Mouse (Mus musculus) C2C12 (cell line): ENCODE data around the gene B3gnt7. TPM values are rescaled to one million over a fixed set of nuclear protein-coding genes. Genes with fewer than 3 reads are reported as not detected.

Experiments used
- H3K27me3 ChIP-seq: one replicate; pipeline ENCODE4 v1.6.1; 2011; ENCODE audit not compliant: control insufficient read depth, insufficient read depth, insufficient read length
- H3K36me3 ChIP-seq: one replicate; pipeline ENCODE4 v1.6.1; 2011; ENCODE audit not compliant: control insufficient read depth, insufficient read depth
- H3K4me3 ChIP-seq: one replicate; pipeline ENCODE4 v1.5.1; 2011; ENCODE audit warnings: mild to moderate bottlenecking, control low read depth; ENCODE audit not compliant: poor library complexity, insufficient read depth, severe bottlenecking
- H3K79me2 ChIP-seq: one replicate; pipeline ENCODE4 v1.6.1; 2011; ENCODE audit not compliant: control insufficient read depth, insufficient read depth
- H3K79me3 ChIP-seq: one replicate; pipeline ENCODE4 v1.6.1; 2011; ENCODE audit warnings: low read depth, control low read depth
- H3ac ChIP-seq: one replicate; pipeline ENCODE3; 2011; ENCODE audit warnings: low read depth; ENCODE audit not compliant: control insufficient read depth, insufficient read length
- CEBPB ChIP-seq: IDR thresholded peaks from one replicate; pipeline ENCODE4 v1.6.1; 2011; ENCODE audit warnings: low read depth, mild to moderate bottlenecking, control low read depth, moderate library complexity
- CTCF ChIP-seq: IDR thresholded peaks from one replicate; pipeline ENCODE4 v1.5.1; 2011; ENCODE audit not compliant: control insufficient read depth, insufficient read depth, insufficient read length
- FOSL1 ChIP-seq: IDR thresholded peaks from one replicate; pipeline ENCODE4 v1.8.0; 2011; ENCODE audit warnings: mild to moderate bottlenecking, low read length; ENCODE audit not compliant: poor library complexity, insufficient read depth, severe bottlenecking
- MAX ChIP-seq: IDR thresholded peaks from one replicate; pipeline ENCODE4 v1.6.1; 2011; ENCODE audit warnings: mild to moderate bottlenecking, control low read depth
- MYOD1 ChIP-seq: IDR thresholded peaks from one replicate; pipeline ENCODE4 v1.6.1; 2011; ENCODE audit warnings: low read depth; ENCODE audit not compliant: control insufficient read depth, insufficient read length
- MYOG ChIP-seq: IDR thresholded peaks from one replicate; pipeline ENCODE4 v1.6.1; 2011; ENCODE audit not compliant: control insufficient read depth, insufficient read length; ENCODE audit errors: extremely low read depth
- USF1 ChIP-seq: IDR thresholded peaks from one replicate; pipeline ENCODE4 v1.6.1; 2011; ENCODE audit warnings: low read depth, mild to moderate bottlenecking, control low read depth, moderate library complexity
- polyA plus RNA-seq: library from polyadenylated mRNA; unstranded; fragments of >200 nt; fragmentation: generic; extraction: Trizol; gene quantifications from one replicate; pipeline ENCODE4 v1.2.1, GENCODE M21; 2012; ENCODE audit warnings: missing spikeins

B3gnt7 gene
- polyA plus RNA-seq, 1 experiment: not detected

DNA sequence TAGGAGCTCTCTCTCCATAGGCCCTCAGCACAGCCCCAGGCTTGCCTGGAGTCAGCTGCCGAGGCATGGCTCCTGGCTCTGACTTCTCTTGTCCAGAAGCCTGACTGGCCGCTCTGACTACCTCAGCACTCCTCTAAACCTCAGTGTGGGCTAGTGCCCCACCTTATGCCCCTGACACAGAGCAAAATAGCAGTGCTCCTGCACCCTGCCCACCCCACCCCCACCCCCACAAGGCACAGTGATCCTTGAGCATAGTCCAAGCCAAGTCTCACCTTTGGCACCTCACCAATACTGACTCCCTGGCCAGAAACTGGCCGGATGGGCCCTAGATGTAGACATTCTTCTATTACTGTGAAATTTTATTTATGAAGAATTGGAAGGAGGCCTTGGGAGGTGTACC is 4.1 kb downstream of the B3gnt7 start:
- Histone ChIP-seq H3K36me3 (no peaks in the 10 kb centered on the region), H3K4me3 (no peak overlapping the region), H3K79me3 (no peaks in the 10 kb centered on the region), H3ac (no peak overlapping the region), H3K79me2 (no peaks in the 10 kb centered on the region), H3K27me3 (peaks cover 9% of the 10 kb centered on the region)
- no peak for TF ChIP-seq USF1
- TF ChIP-seq MYOD1: no peak
- no peak for TF ChIP-seq MAX
- TF ChIP-seq FOSL1: no peak
- no peak for TF ChIP-seq MYOG
- TF ChIP-seq CTCF: no peak
- TF ChIP-seq CEBPB: no peak

GRCm38 (mm10) chr1:86307177-86307762 is 4.6 kb downstream of the B3gnt7 start:
- Histone ChIP-seq H3K4me3 (no peak overlapping the region), H3K36me3 (no peaks in the 10 kb centered on the region)

GRCm38 (mm10) chr1:86307871-86308641 is 5.4 kb downstream of the B3gnt7 start:
- Histone ChIP-seq H3K79me3 (no peaks in the 10 kb centered on the region), H3K79me2 (no peaks in the 10 kb centered on the region), H3K36me3 (no peaks in the 10 kb centered on the region), H3ac (no peak overlapping the region), H3K4me3 (no peak overlapping the region), H3K27me3 (peaks cover 9% of the 10 kb centered on the region)
- TF ChIP-seq MYOG (no peak), FOSL1 (no peak), MAX (no peak), USF1 (no peak), MYOD1 (no peak)

More at GRCm38 (mm10) chr1:86307177-86307762, 4.6 kb downstream of the B3gnt7 start:
- Histone ChIP-seq H3ac (no peak overlapping the region), H3K79me2 (no peaks in the 10 kb centered on the region), H3K27me3 (peaks cover 9% of the 10 kb centered on the region), H3K79me3 (no peaks in the 10 kb centered on the region)
- TF ChIP-seq MYOD1 (no peak), CTCF (no peak), FOSL1 (no peak), MYOG (no peak), USF1 (no peak), CEBPB (no peak), MAX (no peak)

DNA sequence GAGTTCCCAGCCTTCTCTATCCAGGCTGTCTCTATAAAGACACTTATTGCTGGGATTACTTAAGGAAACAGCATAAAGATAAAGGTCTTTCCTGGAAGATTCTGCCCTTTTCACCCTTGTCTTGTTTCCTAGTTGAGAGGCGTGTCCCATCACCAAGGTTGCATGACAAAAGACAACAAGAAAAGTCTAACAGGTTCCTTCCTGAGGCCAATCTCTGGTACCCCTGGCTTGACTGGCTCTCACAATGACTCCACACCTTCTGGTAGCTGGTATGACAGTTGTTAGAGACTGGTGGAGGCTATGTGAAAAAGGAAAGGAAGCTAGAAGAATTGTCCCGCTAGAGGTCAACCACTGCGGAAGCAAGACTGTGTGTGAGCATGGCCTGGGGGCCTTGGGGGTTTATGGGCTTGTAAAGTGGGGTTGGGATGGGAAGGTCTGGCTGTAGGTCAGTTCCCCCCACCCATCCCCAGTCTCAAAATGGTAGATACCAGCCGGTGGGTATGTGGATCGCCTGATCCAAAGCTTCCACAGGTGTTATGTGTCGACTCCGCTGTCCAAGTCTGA is 6.7 kb downstream of the B3gnt7 start:
- Histone ChIP-seq H3K4me3 (no peak overlapping the region), H3K36me3 (no peaks in the 10 kb centered on the region), H3K79me2 (no peaks in the 10 kb centered on the region), H3K79me3 (no peaks in the 10 kb centered on the region), H3ac (no peak overlapping the region), H3K27me3 (peaks cover 9% of the 10 kb centered on the region)
- TF ChIP-seq MYOG (no peak), MAX (no peak), USF1 (no peak), CEBPB (no peak), CTCF (no peak), MYOD1 (no peak), FOSL1 (no peak)

- TF ChIP-seq CTCF (no peak), MAX (no peak), FOSL1 (no peak), MYOD1 (no peak), USF1 (no peak), MYOG (no peak), CEBPB (no peak)
- Histone ChIP-seq H3ac (no peak overlapping the region), H3K27me3 (peaks cover 9% of the 10 kb centered on the region), H3K36me3 (no peaks in the 10 kb centered on the region), H3K79me3 (no peaks in the 10 kb centered on the region), H3K4me3 (no peak overlapping the region), H3K79me2 (no peaks in the 10 kb centered on the region)
Measured at GRCm38 (mm10) chr1:86310536-86311310, 8.1 kb downstream of the B3gnt7 start.
